Mouse (Mus musculus) cerebellum, postnatal 14 days (tissue): ENCODE measurements around the gene Txlng.

Experiments
- DNase-seq, 2 experiments: peaks; one replicate each; pipeline ENCODE4 v3.0.0; 2021; ENCODE audit warnings: mixed read lengths in 2 of 2

Gene Txlng

GRCm38 (mm10) chrX:162759251-162760114 is 69.8 kb downstream of the Txlng start:
- DNase-seq = peak in 1 of 2 experiments; percentile 31

- DNase-seq = no peak
These were observed 73.2 kb downstream of the Txlng start for GRCm38 (mm10) chrX:162756058-162756457.

- no peak for DNase-seq
These were observed 74.9 kb downstream of the Txlng start for GRCm38 (mm10) chrX:162754314-162754713.

GRCm38 (mm10) chrX:162752418-162752817 is 76.8 kb downstream of the Txlng start:
- DNase-seq = no peak

GRCm38 (mm10) chrX:162748696-162749420 is 80.4 kb downstream of the Txlng start:
- no peak for DNase-seq

GRCm38 (mm10) chrX:162736140-162736659 is 93.1 kb downstream of the Txlng start:
- DNase-seq = peak; percentile 47 to 61

- peak; percentile 76 to 83 for DNase-seq
These were observed 94.0 kb downstream of the Txlng start for GRCm38 (mm10) chrX:162734997-162735929.

GRCm38 (mm10) chrX:162730031-162730430 is 99.2 kb downstream of the Txlng start:
- no peak for DNase-seq
